Mouse (Mus musculus): ENCODE data around the gene Olfr1462. TPM values are rescaled to one million over a fixed set of nuclear protein-coding genes. Genes with fewer than 3 reads are reported as not detected.

Gene Olfr1462
- polyA plus RNA-seq (2015; fragmentation: Nextera tagmentation; extraction: Ambion mirVana): not detected in 2 replicates

- no peak within 1 kb of the TSS for H3K9ac ChIP-seq
- no peak within 1 kb of the TSS for H3K27ac ChIP-seq (replicated peaks)
- no peaks in the 10 kb centered on the region for H3K27me3 ChIP-seq (replicated peaks)
- H3K9me3 ChIP-seq: peaks cover 18% of the 10 kb centered on the region
- no peak for ATAC-seq (ENCODE audit: extremely low read depth, insufficient number of reproducible peaks, low FRiP score, low TSS enrichment)
- WGBS: 78% methylated on average over 1 of the region's 1 CpGs
- no peaks in the 10 kb centered on the region for H3K36me3 ChIP-seq
- H3K4me1 ChIP-seq: no peaks in the 10 kb centered on the region
- H3K4me2 ChIP-seq: no peak within 1 kb of the TSS
- no peak within 1 kb of the TSS for H3K4me3 ChIP-seq
These were observed at the start of gene Olfr1462 for GRCm38 (mm10) chr19:13185434-13185833. Gene Olfr1462, plus strand, starts transcription at chr19:13185734.

GRCm38 (mm10) chr19:13149449-13149848, 36.1 kb upstream of the Olfr1462 start, which contains the start of gene Olfr1459:
Gene Olfr1459, minus strand, starts transcription at chr19:13149549.
- no peaks in the 10 kb centered on the region for H3K27me3 ChIP-seq (replicated peaks)
- WGBS: 58% methylated on average over 1 of the region's 1 CpGs

GRCm38 (mm10) chr19:13162700-13163099, 22.8 kb upstream of the Olfr1462 start, which contains the start of gene Olfr1461:
Gene Olfr1461, plus strand, starts transcription at chr19:13163000.
- Histone ChIP-seq H3K9ac (no peak within 1 kb of the TSS), H3K27ac (replicated peaks) (no peak within 1 kb of the TSS), H3K9me3 (peaks cover 4% of the 10 kb centered on the region; the same call in 1 of the 2 replicates), H3K27me3 (replicated peaks) (no peaks in the 10 kb centered on the region), H3K36me3 (no peaks in the 10 kb centered on the region), H3K4me1 (no peaks in the 10 kb centered on the region), H3K4me3 (no peak within 1 kb of the TSS), H3K4me2 (no peak within 1 kb of the TSS)
- no peak for ATAC-seq (ENCODE audit: extremely low read depth, insufficient number of reproducible peaks, low FRiP score, low TSS enrichment)
- 43% methylated on average over 1 of the region's 1 CpGs for WGBS

More at GRCm38 (mm10) chr19:13149449-13149848, 36.1 kb upstream of the Olfr1462 start, which contains the start of gene Olfr1459:
- H3K4me1 ChIP-seq: no peaks in the 10 kb centered on the region
- no peak within 1 kb of the TSS for H3K9ac ChIP-seq
- H3K4me3 ChIP-seq: no peak within 1 kb of the TSS
- H3K9me3 ChIP-seq: peaks cover 10% of the 10 kb centered on the region; the same call in 1 of the 2 replicates
- no peak for ATAC-seq (ENCODE audit: extremely low read depth, insufficient number of reproducible peaks, low FRiP score, low TSS enrichment)
- H3K27ac ChIP-seq (replicated peaks): no peak within 1 kb of the TSS
- H3K4me2 ChIP-seq: no peak within 1 kb of the TSS
- no peaks in the 10 kb centered on the region for H3K36me3 ChIP-seq

GRCm38 (mm10) chr19:13221666-13222065, 36.1 kb downstream of the Olfr1462 start:
- no peak overlapping the region for H3K4me3 ChIP-seq
- no peak for ATAC-seq (ENCODE audit: extremely low read depth, insufficient number of reproducible peaks, low FRiP score, low TSS enrichment)
- H3K4me2 ChIP-seq: no peak overlapping the region
- H3K36me3 ChIP-seq: no peaks in the 10 kb centered on the region
- H3K27ac ChIP-seq (replicated peaks): no peak overlapping the region
- no peaks in the 10 kb centered on the region for H3K4me1 ChIP-seq
- 73% methylated on average over 11 of the region's 11 CpGs for WGBS
- H3K27me3 ChIP-seq (replicated peaks): no peaks in the 10 kb centered on the region
- no peak overlapping the region for H3K9ac ChIP-seq
- H3K9me3 ChIP-seq: peaks cover 32% of the 10 kb centered on the region

- H3K36me3 ChIP-seq: no peaks in the 10 kb centered on the region
- peaks cover 19% of the 10 kb centered on the region for H3K9me3 ChIP-seq
- ATAC-seq (ENCODE audit: extremely low read depth, insufficient number of reproducible peaks, low FRiP score, low TSS enrichment): no peak
- no peaks in the 10 kb centered on the region for H3K27me3 ChIP-seq (replicated peaks)
- H3K9ac ChIP-seq: no peak within 1 kb of the TSS
- no peak within 1 kb of the TSS for H3K4me3 ChIP-seq
- no peak within 1 kb of the TSS for H3K27ac ChIP-seq (replicated peaks)
- no peaks in the 10 kb centered on the region for H3K4me1 ChIP-seq
- H3K4me2 ChIP-seq: no peak within 1 kb of the TSS
These were observed 45.5 kb downstream of the Olfr1462 start, which contains the start of gene Olfr1463 for GRCm38 (mm10) chr19:13231028-13231427. Gene Olfr1463, plus strand, starts transcription at chr19:13231328.

Other genes with a start within 250 kb of the Olfr1462 start
- gene Olfr1450, start 235.5 kb upstream of the Olfr1462 start, polyA plus RNA-seq (2015; fragmentation: Nextera tagmentation; extraction: Ambion mirVana): not detected in 2 replicates
- not detected in 2 replicates for gene Olfr1451, start 190.7 kb upstream of the Olfr1462 start, polyA plus RNA-seq (2015; fragmentation: Nextera tagmentation; extraction: Ambion mirVana)
- gene Olfr1453, start 157.4 kb upstream of the Olfr1462 start, polyA plus RNA-seq (2015; fragmentation: Nextera tagmentation; extraction: Ambion mirVana): not detected in 2 replicates
- not detected in 2 replicates for gene Olfr1454, start 125.1 kb upstream of the Olfr1462 start, polyA plus RNA-seq (2015; fragmentation: Nextera tagmentation; extraction: Ambion mirVana)
- not detected in 2 replicates for gene Olfr1457, start 87.8 kb upstream of the Olfr1462 start, polyA plus RNA-seq (2015; fragmentation: Nextera tagmentation; extraction: Ambion mirVana)
- gene Olfr1458, start 79.0 kb upstream of the Olfr1462 start, polyA plus RNA-seq (2015; fragmentation: Nextera tagmentation; extraction: Ambion mirVana): not detected in 2 replicates
- not detected in 2 replicates for gene Olfr1459, start 36.2 kb upstream of the Olfr1462 start, polyA plus RNA-seq (2015; fragmentation: Nextera tagmentation; extraction: Ambion mirVana)
- gene Olfr1461, start 22.7 kb upstream of the Olfr1462 start, polyA plus RNA-seq (2015; fragmentation: Nextera tagmentation; extraction: Ambion mirVana): not detected in 2 replicates
- not detected in 2 replicates for gene Olfr1463, start 45.6 kb downstream of the Olfr1462 start, polyA plus RNA-seq (2015; fragmentation: Nextera tagmentation; extraction: Ambion mirVana)
- not detected in 2 replicates for gene Olfr1465, start 129.8 kb downstream of the Olfr1462 start, polyA plus RNA-seq (2015; fragmentation: Nextera tagmentation; extraction: Ambion mirVana)
- not detected in 2 replicates for gene Olfr1466, start 153.1 kb downstream of the Olfr1462 start, polyA plus RNA-seq (2015; fragmentation: Nextera tagmentation; extraction: Ambion mirVana)
- gene Olfr1467, start 176.5 kb downstream of the Olfr1462 start, polyA plus RNA-seq (2015; fragmentation: Nextera tagmentation; extraction: Ambion mirVana): not detected in 2 replicates
- gene Olfr1469, start 222.1 kb downstream of the Olfr1462 start, polyA plus RNA-seq (2015; fragmentation: Nextera tagmentation; extraction: Ambion mirVana): not detected in 2 replicates

Data from heart, embryonic 13.5 days (tissue).